Mouse (Mus musculus): Measurements from ENCODE around the gene Lama4. TPM values are rescaled to one million over a fixed set of nuclear protein-coding genes. Genes with fewer than 3 reads are reported as not detected.

Gene Lama4
- polyA plus RNA-seq, 1 experiment from 2014 or later, result 52.9 TPM

DNA sequence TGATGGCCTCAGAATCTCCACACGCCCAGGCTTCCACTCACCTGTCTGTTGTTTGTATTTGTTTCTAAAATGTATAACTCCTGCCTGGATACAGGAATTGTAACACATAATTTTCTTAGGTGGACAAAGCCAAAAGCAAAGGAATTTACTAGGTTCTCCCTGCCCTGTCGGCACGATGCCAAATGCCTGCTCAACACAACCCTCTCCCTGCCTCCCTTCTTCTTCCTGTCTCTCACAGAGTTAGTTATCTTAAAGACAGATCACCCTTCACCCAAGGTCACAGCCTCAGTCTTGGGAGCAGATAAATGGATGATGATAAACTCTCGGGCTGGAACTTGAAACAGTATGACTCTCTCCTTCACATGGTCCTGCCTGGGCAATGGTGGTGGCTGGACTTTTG lies 35.6 kb downstream of the Lama4 start:
- Histone ChIP-seq H3K4me1 (no peaks in the 10 kb centered on the region), H3K36me3 (no peaks in the 10 kb centered on the region), H3K4me2 (replicated peaks) (no peak overlapping the region), H3K27me3 (no peaks in the 10 kb centered on the region), H3K9ac (no peak overlapping the region), H3K27ac (no peak overlapping the region), H3K4me3 (no peak overlapping the region), H3K9me3 (no peaks in the 10 kb centered on the region)
- ATAC-seq (ENCODE audit: insufficient number of reproducible peaks, insufficient read depth, low FRiP score, low TSS enrichment), result no peak
- WGBS, result 77% methylated on average over 4 of the region's 4 CpGs

DNA sequence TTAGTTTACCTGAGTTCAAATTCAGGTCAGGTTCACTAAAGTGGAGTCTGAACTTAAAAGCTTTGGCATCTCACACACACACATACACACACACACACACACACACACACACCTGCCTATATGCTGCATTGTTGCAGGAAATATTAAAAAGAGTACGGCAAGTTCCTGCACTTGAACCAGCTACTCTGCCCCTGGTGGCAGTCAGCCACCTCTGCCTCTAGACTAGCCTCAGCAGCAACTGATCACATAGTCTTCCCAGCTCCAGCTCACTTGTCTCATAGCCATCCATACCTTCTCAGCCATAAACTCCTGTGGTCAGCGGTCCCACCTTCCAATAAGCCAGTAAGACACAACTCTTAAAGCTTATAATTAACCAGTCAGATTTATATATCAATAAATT lies 37.2 kb downstream of the Lama4 start:
- H3K9me3 ChIP-seq, result no peaks in the 10 kb centered on the region
- no peaks in the 10 kb centered on the region for H3K27me3 ChIP-seq
- no peak overlapping the region for H3K4me3 ChIP-seq
- H3K4me2 ChIP-seq (replicated peaks), result no peak overlapping the region
- ATAC-seq (ENCODE audit: insufficient number of reproducible peaks, insufficient read depth, low FRiP score, low TSS enrichment), result no peak
- H3K36me3 ChIP-seq, result no peaks in the 10 kb centered on the region
- no peak overlapping the region for H3K27ac ChIP-seq
- H3K4me1 ChIP-seq, result no peaks in the 10 kb centered on the region
- 78% methylated on average over 2 of the region's 2 CpGs for WGBS
- H3K9ac ChIP-seq, result no peak overlapping the region

DNA sequence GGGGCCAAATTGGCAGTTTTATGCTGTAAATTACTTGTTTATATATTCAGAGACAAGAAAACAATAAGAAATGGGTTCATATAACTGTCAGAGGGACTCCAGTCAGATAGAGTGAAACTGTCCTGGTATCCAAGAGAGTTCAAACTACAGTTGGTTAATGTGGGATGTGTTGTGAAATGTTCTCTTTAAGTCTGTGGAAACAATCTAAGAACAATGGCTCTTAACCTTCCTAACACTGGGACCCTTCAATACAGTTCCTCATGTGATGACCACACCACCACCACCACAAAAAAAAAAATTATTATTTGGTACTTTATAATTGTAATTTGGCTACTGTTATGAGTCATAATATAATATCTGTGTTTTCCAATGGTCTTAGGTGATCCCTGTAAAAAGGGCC lies 38.2 kb downstream of the Lama4 start:
- H3K27ac ChIP-seq, result no peak overlapping the region
- H3K4me2 ChIP-seq (replicated peaks), result no peak overlapping the region
- no peaks in the 10 kb centered on the region for H3K36me3 ChIP-seq

DNA sequence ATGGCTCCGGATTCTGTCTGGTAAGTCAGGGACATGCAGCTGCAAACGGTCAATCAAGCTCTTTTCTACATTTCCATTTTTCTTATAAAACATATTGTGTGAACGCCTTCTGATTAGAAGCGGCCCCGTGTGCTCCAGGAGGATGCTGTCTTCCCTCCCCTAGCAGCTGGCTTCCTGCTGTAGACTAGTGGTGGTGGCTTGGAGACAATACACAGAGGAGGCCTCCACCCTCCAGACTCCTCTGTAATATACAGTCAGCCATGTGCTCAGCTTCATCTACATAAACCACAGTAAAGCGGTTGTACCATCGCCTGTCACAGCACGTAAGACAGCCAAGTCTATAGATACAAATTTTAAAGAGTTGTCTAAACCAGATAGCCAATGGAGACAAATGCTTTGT lies 40.2 kb downstream of the Lama4 start:
- Histone ChIP-seq H3K4me3 (no peak overlapping the region), H3K27ac (no peak overlapping the region), H3K27me3 (no peaks in the 10 kb centered on the region), H3K4me1 (no peaks in the 10 kb centered on the region), H3K4me2 (replicated peaks) (no peak overlapping the region), H3K9ac (no peak overlapping the region), H3K9me3 (no peaks in the 10 kb centered on the region), H3K36me3 (no peaks in the 10 kb centered on the region)
- ATAC-seq (ENCODE audit: insufficient number of reproducible peaks, insufficient read depth, low FRiP score, low TSS enrichment), result no peak
- 85% methylated on average over 8 of the region's 8 CpGs for WGBS

More for the DNA sequence above, 38.2 kb downstream of the Lama4 start:
- H3K4me1 ChIP-seq, result no peaks in the 10 kb centered on the region
- no peaks in the 10 kb centered on the region for H3K9me3 ChIP-seq
- no peak for ATAC-seq (ENCODE audit: insufficient number of reproducible peaks, insufficient read depth, low FRiP score, low TSS enrichment)
- no peak overlapping the region for H3K4me3 ChIP-seq
- H3K27me3 ChIP-seq, result no peaks in the 10 kb centered on the region
- no peak overlapping the region for H3K9ac ChIP-seq

DNA sequence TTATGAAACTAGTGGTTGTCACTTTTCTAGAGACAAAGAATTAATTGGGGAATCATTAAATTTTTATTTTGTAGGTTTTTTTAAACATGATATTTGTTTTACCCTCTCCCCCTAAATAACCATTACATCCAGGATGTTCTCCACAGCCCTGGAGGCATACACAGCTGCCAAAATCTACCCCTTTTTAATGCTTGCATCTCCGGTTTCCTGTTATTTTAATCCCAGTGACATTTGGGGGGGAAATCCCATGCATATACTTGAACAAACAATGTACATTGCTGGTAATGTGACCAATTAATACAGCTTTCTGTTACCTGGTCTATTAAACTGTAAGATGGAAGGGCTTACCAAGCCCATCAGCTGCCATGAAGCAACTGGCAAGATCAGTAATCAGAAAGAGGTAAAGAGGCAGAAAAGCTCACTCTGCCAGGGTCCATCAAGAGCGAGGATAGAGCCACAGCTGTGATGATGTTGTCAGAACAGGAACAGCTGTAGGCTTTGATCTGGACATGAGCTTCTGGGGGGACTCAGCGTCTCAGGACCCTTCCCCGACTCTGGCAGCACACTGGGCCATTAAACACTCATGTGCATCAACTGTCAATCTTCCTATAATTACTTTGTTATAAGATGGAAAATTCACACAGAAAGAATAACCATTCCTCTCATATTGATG lies 41.3 kb downstream of the Lama4 start:
- 39% methylated on average over 4 of the region's 4 CpGs for WGBS
- Histone ChIP-seq H3K4me2 (replicated peaks) (no peak overlapping the region), H3K4me1 (no peaks in the 10 kb centered on the region), H3K36me3 (0 out of 2 replicates have a peak, but pooled peaks cover 3% of the 10 kb centered on the region), H3K27ac (no peak overlapping the region), H3K27me3 (no peaks in the 10 kb centered on the region), H3K4me3 (no peak overlapping the region), H3K9me3 (no peaks in the 10 kb centered on the region), H3K9ac (no peak overlapping the region)
- no peak for ATAC-seq (ENCODE audit: insufficient number of reproducible peaks, insufficient read depth, low FRiP score, low TSS enrichment)

DNA sequence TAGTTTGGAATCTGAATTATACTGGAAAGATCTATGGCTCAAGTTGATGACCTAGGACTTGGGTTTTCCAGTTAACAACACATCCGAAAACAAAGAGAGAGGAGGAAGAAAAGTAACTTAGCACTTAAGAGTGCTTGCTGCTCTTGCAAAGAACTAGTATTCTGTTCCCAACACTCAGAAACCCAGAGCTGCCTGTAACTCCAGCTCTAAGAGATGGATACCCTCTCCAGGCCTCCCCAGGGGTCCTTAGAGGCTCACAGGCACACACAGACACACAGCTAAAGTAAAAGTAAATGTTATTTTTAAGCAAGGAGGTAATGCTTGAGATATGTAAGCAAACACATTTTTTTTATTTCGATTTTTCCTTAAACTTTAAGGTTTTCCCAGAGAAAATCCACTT lies 49.5 kb downstream of the Lama4 start:
- ATAC-seq (ENCODE audit: insufficient number of reproducible peaks, insufficient read depth, low FRiP score, low TSS enrichment), result no peak
- no peak overlapping the region for H3K4me3 ChIP-seq
- H3K9ac ChIP-seq, result no peak overlapping the region
- H3K4me2 ChIP-seq (replicated peaks), result no peak overlapping the region
- WGBS, result 78% methylated on average over 2 of the region's 2 CpGs
- H3K36me3 ChIP-seq, result peaks cover 6% of the 10 kb centered on the region; the same call in 1 of the 2 replicates
- H3K9me3 ChIP-seq, result no peaks in the 10 kb centered on the region
- no peaks in the 10 kb centered on the region for H3K27me3 ChIP-seq
- H3K4me1 ChIP-seq, result 0 out of 2 replicates have a peak, but pooled peaks cover 2% of the 10 kb centered on the region
- no peak overlapping the region for H3K27ac ChIP-seq

DNA sequence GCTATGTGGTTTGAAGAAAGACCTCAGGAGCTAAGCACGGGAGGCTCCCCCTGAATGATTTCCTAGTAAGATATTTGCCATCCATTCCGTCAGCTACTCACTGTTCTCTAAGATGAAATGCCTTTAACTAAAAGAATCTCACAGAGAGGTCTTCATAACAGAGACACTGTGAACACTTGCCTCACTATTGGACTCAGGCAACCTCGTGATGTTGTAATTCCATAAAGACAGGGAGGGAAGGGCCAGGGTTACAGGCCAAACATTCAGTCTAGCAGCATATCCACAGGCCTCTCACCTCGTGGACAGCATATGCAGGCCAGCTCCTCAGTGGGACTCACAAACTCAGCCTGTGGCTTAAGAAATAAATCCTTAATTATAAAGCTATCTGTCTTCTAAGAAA lies 52.7 kb downstream of the Lama4 start:
- peaks cover 3% of the 10 kb centered on the region; the same call in 1 of the 2 replicates for H3K36me3 ChIP-seq
- no peak overlapping the region for H3K4me2 ChIP-seq (replicated peaks)
- H3K4me1 ChIP-seq, result 0 out of 2 replicates have a peak, but pooled peaks cover 2% of the 10 kb centered on the region
- no peak overlapping the region for H3K9ac ChIP-seq
- H3K9me3 ChIP-seq, result no peaks in the 10 kb centered on the region
- no peak overlapping the region for H3K27ac ChIP-seq
- no peak overlapping the region for H3K4me3 ChIP-seq
- no peaks in the 10 kb centered on the region for H3K27me3 ChIP-seq
- WGBS, result 74% methylated on average over 4 of the region's 4 CpGs
- ATAC-seq (ENCODE audit: insufficient number of reproducible peaks, insufficient read depth, low FRiP score, low TSS enrichment), result no peak

DNA sequence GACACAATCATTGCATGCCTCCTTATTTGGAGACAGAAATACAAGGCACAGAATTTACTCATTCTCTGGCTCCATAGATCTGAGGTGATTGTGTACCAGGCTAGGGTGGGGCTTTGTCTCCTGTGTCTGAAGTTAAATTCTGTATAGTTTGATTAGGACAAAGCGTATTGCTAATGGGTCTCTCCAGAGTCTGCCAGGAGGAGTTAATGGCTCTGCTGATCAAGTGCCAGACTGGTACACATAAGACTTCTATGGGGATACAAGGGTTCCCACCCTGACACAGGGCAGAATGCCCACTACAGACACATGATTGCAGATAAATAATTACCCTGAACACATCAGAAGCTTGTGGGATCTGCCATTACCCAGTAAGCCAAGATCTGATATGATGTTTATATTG lies 53.3 kb downstream of the Lama4 start:
- H3K9ac ChIP-seq, result no peak overlapping the region
- no peaks in the 10 kb centered on the region for H3K27me3 ChIP-seq
- H3K4me3 ChIP-seq, result no peak overlapping the region
- H3K36me3 ChIP-seq, result peaks cover 3% of the 10 kb centered on the region; the same call in 1 of the 2 replicates
- no peak overlapping the region for H3K4me2 ChIP-seq (replicated peaks)
- H3K9me3 ChIP-seq, result no peaks in the 10 kb centered on the region
- no peak for ATAC-seq (ENCODE audit: insufficient number of reproducible peaks, insufficient read depth, low FRiP score, low TSS enrichment)
- 0 out of 2 replicates have a peak, but pooled peaks cover 2% of the 10 kb centered on the region for H3K4me1 ChIP-seq
- H3K27ac ChIP-seq, result no peak overlapping the region
- 91% methylated on average over 1 of the region's 1 CpGs for WGBS

DNA sequence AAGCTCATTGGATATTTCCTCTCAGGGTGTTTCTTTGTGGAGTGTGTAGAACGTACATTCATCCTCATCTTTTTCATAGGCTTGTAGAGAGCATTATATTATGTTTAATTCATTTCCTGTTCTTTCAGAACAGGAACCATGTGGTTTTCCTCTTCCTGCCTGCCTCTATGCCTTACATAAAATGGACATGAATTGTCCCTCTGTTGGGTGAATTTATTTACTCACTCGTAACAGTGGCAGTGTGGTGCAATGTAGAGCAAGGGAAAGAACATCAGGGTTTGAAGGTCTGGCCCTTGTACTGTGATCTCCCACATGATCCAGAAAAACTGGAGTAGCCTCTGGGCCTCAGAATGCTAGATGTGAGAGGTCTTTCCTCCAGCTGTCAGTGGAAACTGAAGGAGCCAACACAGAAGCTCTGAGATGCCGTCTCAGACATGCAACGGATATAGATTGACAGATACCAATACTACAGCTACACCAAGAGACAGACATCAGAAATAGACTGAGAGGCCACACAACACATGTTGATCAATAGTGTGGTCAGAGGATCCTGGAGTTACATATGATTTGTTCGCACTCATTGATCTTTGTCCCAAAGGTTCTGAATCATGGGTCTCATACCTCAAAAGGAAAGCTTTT lies 58.4 kb downstream of the Lama4 start:
- H3K4me3 ChIP-seq, result no peak overlapping the region
- WGBS, result 77% methylated on average over 5 of the region's 5 CpGs
- no peak overlapping the region for H3K4me2 ChIP-seq (replicated peaks)
- no peak overlapping the region for H3K9ac ChIP-seq
- no peak overlapping the region for H3K27ac ChIP-seq
- ATAC-seq (ENCODE audit: insufficient number of reproducible peaks, insufficient read depth, low FRiP score, low TSS enrichment), result no peak
- 0 out of 2 replicates have a peak, but pooled peaks cover 4% of the 10 kb centered on the region for H3K36me3 ChIP-seq
- no peaks in the 10 kb centered on the region for H3K9me3 ChIP-seq
- no peaks in the 10 kb centered on the region for H3K27me3 ChIP-seq
- H3K4me1 ChIP-seq, result peaks cover under 1% of the 10 kb centered on the region; the same call in 1 of the 2 replicates

DNA sequence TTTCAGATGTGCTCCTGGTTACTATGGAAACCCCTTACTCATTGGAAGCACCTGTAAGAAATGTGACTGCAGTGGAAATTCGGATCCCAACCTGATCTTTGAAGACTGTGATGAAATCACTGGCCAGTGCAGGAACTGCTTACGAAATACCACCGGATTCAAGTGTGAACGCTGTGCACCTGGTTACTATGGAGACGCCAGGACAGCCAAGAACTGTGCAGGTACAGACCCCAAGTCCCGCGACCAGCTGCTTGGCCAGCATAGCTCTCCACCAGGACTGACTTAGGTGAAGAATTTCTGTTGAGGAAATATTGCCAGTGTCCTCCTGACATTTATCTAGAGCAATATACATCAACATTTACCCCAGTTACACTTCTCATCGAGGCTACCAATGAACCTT lies 61.2 kb downstream of the Lama4 start:
- H3K36me3 ChIP-seq, result 0 out of 2 replicates have a peak, but pooled peaks cover 4% of the 10 kb centered on the region
- H3K4me1 ChIP-seq, result peaks cover 17% of the 10 kb centered on the region
- WGBS, result 82% methylated on average over 8 of the region's 8 CpGs
- no peaks in the 10 kb centered on the region for H3K9me3 ChIP-seq
- H3K27me3 ChIP-seq, result no peaks in the 10 kb centered on the region
- no peak overlapping the region for H3K9ac ChIP-seq
- H3K4me3 ChIP-seq, result no peak overlapping the region
- no peak for ATAC-seq (ENCODE audit: insufficient number of reproducible peaks, insufficient read depth, low FRiP score, low TSS enrichment)
- no peak overlapping the region for H3K4me2 ChIP-seq (replicated peaks)
- H3K27ac ChIP-seq, result no peak overlapping the region

DNA sequence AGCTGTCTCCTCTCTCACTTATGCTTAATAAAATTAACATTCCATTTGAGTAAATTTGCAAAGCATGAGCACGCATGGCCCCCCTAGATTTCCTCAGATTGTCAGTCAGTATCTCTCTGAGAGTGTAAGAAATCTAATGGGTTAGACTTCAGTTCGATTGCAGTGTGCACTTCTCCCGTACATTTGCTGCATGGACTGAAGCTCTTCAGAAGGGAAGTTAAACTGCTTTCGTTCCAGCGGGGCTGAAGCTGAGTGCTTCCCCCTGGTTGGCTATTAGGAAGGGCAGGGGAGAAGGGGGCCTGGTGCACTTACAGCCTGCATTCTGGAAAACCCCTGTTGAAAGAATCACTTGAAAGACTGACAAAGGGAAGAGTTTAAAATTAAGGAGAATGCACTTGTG lies 61.7 kb downstream of the Lama4 start:
- Histone ChIP-seq H3K4me2 (replicated peaks) (no peak overlapping the region), H3K36me3 (0 out of 2 replicates have a peak, but pooled peaks cover 4% of the 10 kb centered on the region), H3K4me1 (peaks cover 17% of the 10 kb centered on the region), H3K9me3 (no peaks in the 10 kb centered on the region), H3K9ac (no peak overlapping the region), H3K27ac (no peak overlapping the region), H3K4me3 (no peak overlapping the region), H3K27me3 (no peaks in the 10 kb centered on the region)
- ATAC-seq (ENCODE audit: insufficient number of reproducible peaks, insufficient read depth, low FRiP score, low TSS enrichment), result no peak
- 56% methylated on average over 5 of the region's 5 CpGs for WGBS

DNA sequence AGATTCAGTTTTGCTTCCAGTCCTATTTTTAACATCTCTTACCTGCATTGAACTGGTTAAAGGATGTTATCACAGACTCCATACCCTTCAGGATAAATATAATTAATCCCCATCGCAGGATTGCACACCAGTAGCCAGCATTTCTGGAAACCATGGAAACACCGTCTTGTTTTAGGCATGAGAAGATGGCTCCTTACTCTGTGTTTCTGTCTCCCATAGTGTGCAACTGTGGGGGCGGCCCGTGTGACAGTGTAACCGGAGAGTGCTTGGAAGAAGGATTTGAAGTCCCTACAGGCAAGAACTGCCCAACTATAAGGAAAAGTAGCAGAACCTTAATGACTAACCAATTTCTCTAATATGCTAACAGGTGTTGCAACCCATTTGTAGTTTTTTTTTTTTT lies 63.1 kb downstream of the Lama4 start:
- Histone ChIP-seq H3K9me3 (no peaks in the 10 kb centered on the region), H3K27ac (no peak overlapping the region), H3K4me1 (peaks cover 17% of the 10 kb centered on the region), H3K9ac (no peak overlapping the region), H3K4me2 (replicated peaks) (no peak overlapping the region), H3K27me3 (no peaks in the 10 kb centered on the region), H3K4me3 (no peak overlapping the region), H3K36me3 (peaks cover 12% of the 10 kb centered on the region; the same call in 1 of the 2 replicates)
- WGBS, result 57% methylated on average over 5 of the region's 5 CpGs
- no peak for ATAC-seq (ENCODE audit: insufficient number of reproducible peaks, insufficient read depth, low FRiP score, low TSS enrichment)
